Mouse (Mus musculus) kidney, postnatal 0 days (tissue): ENCODE data around the gene Itgb3. TPM values are rescaled to one million over a fixed set of nuclear protein-coding genes. Genes with fewer than 3 reads are reported as not detected.

Experiments used
- ATAC-seq: fragments of 200-750 bp; cut with Nextera tagmentation; replicated peaks from 2 replicates; pipeline ENCODE4 v1.8.0; 2017; ENCODE audit warnings: low read depth, moderate number of reproducible peaks, moderate TSS enrichment, moderate library complexity; ENCODE audit not compliant: low FRiP score
- DNase-seq: peaks from one replicate; pipeline ENCODE4 v3.0.0-alpha.2; 2016; ENCODE audit warnings: low spot score
- H3K27ac ChIP-seq: fragments of 300-500 bp; sonication (generic); 2 replicates; pipeline ENCODE4 v1.5.1; 2014; ENCODE audit warnings: mild to moderate bottlenecking
- H3K27me3 ChIP-seq: fragments of 300-500 bp; sonication (generic); 2 replicates; pipeline ENCODE4 v1.6.1; 2014; ENCODE audit warnings: low read length, mixed read lengths; ENCODE audit not compliant: insufficient read depth
- H3K36me3 ChIP-seq: fragments of 300-500 bp; sonication (generic); 2 replicates; pipeline ENCODE4 v1.6.1; 2014; ENCODE audit warnings: low read length, mixed read lengths; ENCODE audit not compliant: insufficient read depth
- H3K4me1 ChIP-seq: fragments of 300-500 bp; sonication (generic); replicated peaks from 2 replicates; pipeline ENCODE4 v1.6.1; 2014; ENCODE audit warnings: antibody characterized with exemption, low read length, mixed read lengths; ENCODE audit not compliant: insufficient read depth
- H3K4me2 ChIP-seq: fragments of 300-500 bp; sonication (generic); 2 replicates; pipeline ENCODE4 v1.6.1; 2014; ENCODE audit warnings: mild to moderate bottlenecking, low read length, moderate library complexity, mixed read lengths
- H3K4me3 ChIP-seq: fragments of 300-500 bp; sonication (generic); replicated peaks from 2 replicates; pipeline ENCODE4 v1.5.1; 2014; ENCODE audit warnings: low read depth, low read length
- H3K9ac ChIP-seq: fragments of 300-500 bp; sonication (generic); 2 replicates; pipeline ENCODE4 v1.6.1; 2014; ENCODE audit warnings: low read depth, low read length
- H3K9me3 ChIP-seq: fragments of 300-500 bp; sonication (generic); replicated peaks from 2 replicates; pipeline ENCODE4 v1.6.1; 2016; ENCODE audit warnings: low read length, inconsistent platforms, mixed read lengths
- CTCF ChIP-seq: IDR thresholded peaks from 2 replicates; pipeline ENCODE4 v1.5.1; 2016; ENCODE audit warnings: antibody characterized with exemption, low read depth, mild to moderate bottlenecking, moderate library complexity
- WGBS: fragments of 180-500 bp; shearing (Covaris S2); extraction: QIAGEN DNeasy Blood & Tissue Kit; methylation state at CpG from one replicate; pipeline ENCODE4 v1.1.7; 2014; 5-methylcytosine and 5-hydroxymethylcytosine counted together
- polyA plus RNA-seq: library from polyadenylated mRNA; unstranded; fragments of >200 nt; fragmentation: Nextera tagmentation; extraction: Ambion mirVana; gene quantifications from 2 replicates; pipeline ENCODE4 v1.2.1, GENCODE M21; 2015

Itgb3 gene
- polyA plus RNA-seq, 1 experiment from 2014 or later = 0.95 TPM

GRCm38 (mm10) chr11:104645402-104645801 lies 37.6 kb downstream of the Itgb3 start:
- Histone ChIP-seq H3K9me3 (no peaks in the 10 kb centered on the region), H3K36me3 (no peaks in the 10 kb centered on the region), H3K27ac (no peak overlapping the region), H3K4me3 (no peak overlapping the region), H3K27me3 (no peaks in the 10 kb centered on the region), H3K4me2 (no peak overlapping the region), H3K9ac (no peak overlapping the region), H3K4me1 (no peaks in the 10 kb centered on the region)
- no peak for TF ChIP-seq CTCF
- WGBS = 86% methylated on average over 6 of the region's 6 CpGs
- ATAC-seq (no peak), DNase-seq (no peak)

GRCm38 (mm10) chr11:104646173-104646572 lies 38.4 kb downstream of the Itgb3 start:
- ATAC-seq (no peak), DNase-seq (no peak)
- Histone ChIP-seq H3K4me2 (no peak overlapping the region), H3K27ac (no peak overlapping the region), H3K4me1 (no peaks in the 10 kb centered on the region), H3K4me3 (no peak overlapping the region), H3K36me3 (no peaks in the 10 kb centered on the region), H3K9me3 (no peaks in the 10 kb centered on the region), H3K27me3 (no peaks in the 10 kb centered on the region), H3K9ac (no peak overlapping the region)
- whole genome bisulfite sequencing = 65% methylated on average over 4 of the region's 4 CpGs
- TF ChIP-seq CTCF = no peak

DNA sequence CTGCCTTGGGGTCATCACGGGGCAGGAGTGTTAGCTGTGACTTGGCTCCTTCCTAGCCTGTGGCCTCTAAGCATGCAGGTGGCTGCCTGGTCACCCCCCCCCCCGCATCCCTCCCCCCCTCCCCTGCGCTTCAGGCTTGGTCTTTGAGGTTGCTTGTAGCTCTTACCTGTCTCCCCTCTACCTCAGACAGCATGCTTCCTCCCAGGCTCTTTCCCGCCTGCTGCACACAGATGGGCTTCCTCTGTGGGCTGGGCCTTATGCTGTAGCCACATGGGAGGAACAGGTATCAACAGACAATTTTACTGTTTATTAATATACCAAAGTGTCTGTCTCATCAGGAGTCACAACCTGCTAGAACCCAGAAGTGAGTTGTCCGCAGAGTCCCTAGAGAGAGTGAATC lies 38.8 kb downstream of the Itgb3 start:
- no peak overlapping the region for H3K9ac ChIP-seq
- no peak overlapping the region for H3K4me3 ChIP-seq
- H3K4me2 ChIP-seq = no peak overlapping the region
- no peak for DNase-seq
- no peak overlapping the region for H3K27ac ChIP-seq
- ATAC-seq = no peak
- no peak for TF ChIP-seq CTCF
- 76% methylated on average over 5 of the region's 5 CpGs for WGBS
- H3K36me3 ChIP-seq = no peaks in the 10 kb centered on the region
- H3K27me3 ChIP-seq = no peaks in the 10 kb centered on the region
- H3K4me1 ChIP-seq = no peaks in the 10 kb centered on the region
- no peaks in the 10 kb centered on the region for H3K9me3 ChIP-seq

DNA sequence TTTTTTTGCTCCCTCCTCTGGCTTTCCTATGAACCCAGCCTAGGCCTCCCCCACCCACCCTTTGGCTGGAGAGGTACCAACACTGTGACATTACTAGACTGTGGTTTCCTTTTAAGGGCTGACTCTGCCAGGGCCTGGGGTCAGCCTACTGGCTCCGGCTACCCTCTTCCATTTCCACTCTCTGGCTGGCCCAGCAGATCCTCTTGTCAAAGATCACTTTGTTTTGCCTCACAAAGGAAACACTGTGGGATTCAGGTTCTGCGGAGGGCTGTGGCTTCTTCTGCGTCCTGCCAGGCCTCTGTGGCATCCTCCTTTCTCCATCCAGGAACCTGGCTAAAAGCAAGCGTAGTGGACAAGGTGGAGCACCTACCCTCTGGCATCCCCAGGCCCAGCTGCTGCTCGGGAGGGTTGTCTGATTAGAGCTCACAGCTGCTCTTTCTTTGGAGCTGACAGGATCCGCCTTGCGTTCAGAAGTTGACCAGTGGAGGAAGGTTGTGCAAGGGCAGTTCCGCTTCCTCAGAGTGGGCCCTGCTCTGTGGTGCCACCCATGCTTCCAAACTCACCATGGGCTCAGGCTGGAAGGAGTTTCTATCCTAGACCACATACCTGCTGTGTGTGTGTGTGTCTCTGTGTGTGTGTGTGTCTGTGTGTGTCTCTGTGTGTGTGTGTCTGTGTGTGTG lies 39.5 kb downstream of the Itgb3 start:
- 75% methylated on average over 8 of the region's 8 CpGs for WGBS
- H3K4me3 ChIP-seq = no peak overlapping the region
- H3K27ac ChIP-seq = no peak overlapping the region
- H3K4me1 ChIP-seq = no peaks in the 10 kb centered on the region
- no peak overlapping the region for H3K9ac ChIP-seq
- no peak overlapping the region for H3K4me2 ChIP-seq
- TF ChIP-seq CTCF = no peak
- no peaks in the 10 kb centered on the region for H3K27me3 ChIP-seq
- H3K9me3 ChIP-seq = no peaks in the 10 kb centered on the region
- no peaks in the 10 kb centered on the region for H3K36me3 ChIP-seq
- DNase-seq = no peak
- no peak for ATAC-seq

GRCm38 (mm10) chr11:104648571-104648970 lies 40.8 kb downstream of the Itgb3 start:
- TF ChIP-seq CTCF = peak; percentile 65
- DNase-seq (no peak), ATAC-seq (no peak)
- H3K4me2 ChIP-seq = no peak overlapping the region
- H3K9me3 ChIP-seq = no peaks in the 10 kb centered on the region
- H3K4me1 ChIP-seq = no peaks in the 10 kb centered on the region
- no peak overlapping the region for H3K9ac ChIP-seq
- H3K36me3 ChIP-seq = no peaks in the 10 kb centered on the region
- no peak overlapping the region for H3K4me3 ChIP-seq
- no peaks in the 10 kb centered on the region for H3K27me3 ChIP-seq
- H3K27ac ChIP-seq = no peak overlapping the region
- 64% methylated on average over 3 of the region's 3 CpGs for WGBS

- H3K4me3 ChIP-seq = no peak overlapping the region
- no peaks in the 10 kb centered on the region for H3K27me3 ChIP-seq
- WGBS = 85% methylated on average over 4 of the region's 4 CpGs
- no peaks in the 10 kb centered on the region for H3K9me3 ChIP-seq
- ATAC-seq (no peak), DNase-seq (no peak)
- H3K9ac ChIP-seq = no peak overlapping the region
- H3K4me2 ChIP-seq = no peak overlapping the region
- no peak overlapping the region for H3K27ac ChIP-seq
- peak; percentile 29; the same call in 1 of the 2 replicates for TF ChIP-seq CTCF
- no peaks in the 10 kb centered on the region; the same call in 1 of the 2 replicates for H3K4me1 ChIP-seq
- no peaks in the 10 kb centered on the region for H3K36me3 ChIP-seq
Measured at GRCm38 (mm10) chr11:104660599-104660998, 52.8 kb downstream of the Itgb3 start.

GRCm38 (mm10) chr11:104661106-104661505 lies 53.3 kb downstream of the Itgb3 start:
- Histone ChIP-seq H3K27ac (no peak overlapping the region), H3K9ac (no peak overlapping the region), H3K27me3 (no peaks in the 10 kb centered on the region), H3K4me3 (no peak overlapping the region), H3K9me3 (no peaks in the 10 kb centered on the region), H3K36me3 (no peaks in the 10 kb centered on the region), H3K4me2 (no peak overlapping the region), H3K4me1 (no peaks in the 10 kb centered on the region; the same call in 1 of the 2 replicates)
- ATAC-seq (no peak), DNase-seq (no peak)
- TF ChIP-seq CTCF = no peak
- 54% methylated on average over 5 of the region's 5 CpGs for WGBS
